Mouse (Mus musculus) forebrain, embryonic 11.5 days (tissue): ENCODE data around the gene Bcas3. TPM values are rescaled to one million over a fixed set of nuclear protein-coding genes. Genes with fewer than 3 reads are reported as not detected.
"Not testable (repeated sequence)": the region's sequence is repeated elsewhere in the genome, so short reads cannot be mapped to it uniquely, and the experiment has no call there.

Source experiments
- ATAC-seq: fragments of 200-750 bp; cut with Nextera tagmentation; replicated peaks from 2 replicates; pipeline ENCODE4 v1.8.0; 2017; ENCODE audit warnings: moderate TSS enrichment; ENCODE audit not compliant: low FRiP score
- DNase-seq: peaks from one replicate; pipeline ENCODE4 v3.0.0-alpha.2; 2017; ENCODE audit warnings: low spot score
- H3K27ac ChIP-seq: fragments of 300-500 bp; sonication (generic); 2 replicates; pipeline ENCODE4 v1.5.1; 2014; ENCODE audit warnings: low read depth, low read length
- H3K27me3 ChIP-seq: fragments of 300-500 bp; sonication (generic); 2 replicates; pipeline ENCODE4 v1.6.1; 2014; ENCODE audit warnings: mild to moderate bottlenecking, low read length, mixed read lengths; ENCODE audit not compliant: control insufficient read depth, insufficient read depth
- H3K36me3 ChIP-seq: fragments of 300-500 bp; sonication (generic); 2 replicates; pipeline ENCODE4 v1.6.1; 2014; ENCODE audit warnings: mild to moderate bottlenecking, low read length, moderate library complexity, mixed read lengths; ENCODE audit not compliant: control insufficient read depth, insufficient read depth
- H3K4me1 ChIP-seq: fragments of 300-500 bp; sonication (generic); replicated peaks from 2 replicates; pipeline ENCODE4 v1.6.1; 2014; ENCODE audit warnings: low read length, mixed read lengths; ENCODE audit not compliant: control insufficient read depth, insufficient read depth
- H3K4me2 ChIP-seq: fragments of 300-500 bp; sonication (generic); 2 replicates; pipeline ENCODE4 v1.6.1; 2014; ENCODE audit warnings: low read depth, mild to moderate bottlenecking, low read length, moderate library complexity, mixed read lengths; ENCODE audit not compliant: severe bottlenecking
- H3K4me3 ChIP-seq: fragments of 300-500 bp; sonication (generic); 2 replicates; pipeline ENCODE4 v1.5.1; 2014; ENCODE audit warnings: low read depth, low read length
- H3K9ac ChIP-seq: fragments of 300-500 bp; sonication (generic); 2 replicates; pipeline ENCODE4 v1.6.1; 2014; ENCODE audit warnings: low read length
- H3K9me3 ChIP-seq: fragments of 300-500 bp; sonication (generic); 2 replicates; pipeline ENCODE4 v1.6.1; 2016; ENCODE audit warnings: low read length, mixed read lengths; ENCODE audit not compliant: control insufficient read depth
- WGBS: fragments of 180-500 bp; shearing (Covaris S2); extraction: QIAGEN DNeasy Blood & Tissue Kit; methylation state at CpG from one replicate; pipeline ENCODE4 v1.1.7; 2014; 5-methylcytosine and 5-hydroxymethylcytosine counted together
- polyA plus RNA-seq: library from polyadenylated mRNA; unstranded; fragments of >200 nt; fragmentation: Nextera tagmentation; extraction: Ambion mirVana; gene quantifications from 2 replicates; pipeline ENCODE4 v1.2.1, GENCODE M21; 2014

The Bcas3 gene
- polyA plus RNA-seq, 1 experiment from 2014 or later: 17.9 TPM

DNA sequence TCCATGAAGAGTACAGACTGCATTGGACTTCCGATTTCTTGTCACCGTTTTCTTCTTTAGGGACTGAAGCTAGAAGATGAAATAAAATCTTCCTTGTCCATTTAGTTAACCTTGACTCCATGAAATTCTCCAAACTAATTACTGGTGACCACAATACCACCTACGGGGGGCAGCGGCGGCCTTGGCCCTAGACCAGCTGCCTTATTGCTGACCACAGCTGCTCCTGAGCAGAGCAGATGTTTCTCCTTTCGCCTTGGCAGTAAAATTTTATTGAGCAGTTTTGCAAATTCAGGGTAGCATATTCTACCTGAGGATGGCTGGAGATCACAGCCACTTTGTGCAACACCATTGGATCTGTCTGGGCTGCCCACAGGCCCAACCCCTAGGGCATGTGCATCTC, 356.2 kb downstream of the Bcas3 start:
- Histone ChIP-seq H3K36me3 (no peaks in the 10 kb centered on the region), H3K4me1 (peaks cover 7% of the 10 kb centered on the region), H3K27me3 (peaks cover 48% of the 10 kb centered on the region), H3K4me3 (no peak overlapping the region), H3K27ac (no peak overlapping the region), H3K9ac (no peak overlapping the region), H3K4me2 (no peak overlapping the region), H3K9me3 (no peaks in the 10 kb centered on the region)
- no peak for ATAC-seq
- no peak for DNase-seq
- WGBS: 87% methylated on average over 6 of the region's 6 CpGs

DNA sequence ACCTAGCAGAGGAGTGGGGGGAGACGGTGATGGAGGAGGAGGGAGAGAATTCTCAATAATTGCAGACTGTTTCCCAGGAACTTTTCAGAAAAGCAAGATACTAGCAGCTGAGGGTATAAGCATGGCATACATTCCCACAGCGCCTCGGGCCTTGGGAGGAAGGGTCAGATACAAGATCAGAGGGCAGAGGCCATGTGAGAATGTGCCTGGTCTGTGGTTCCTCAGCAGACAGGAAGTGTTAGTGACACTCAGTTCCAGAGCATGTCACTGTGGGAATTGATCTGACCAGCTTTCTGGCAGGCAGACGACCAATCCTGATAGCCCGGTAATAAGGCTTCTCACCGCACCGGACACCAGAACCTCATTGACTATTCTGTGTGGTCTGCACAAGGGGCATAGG, 357.2 kb downstream of the Bcas3 start:
- H3K27me3 ChIP-seq: peaks cover 50% of the 10 kb centered on the region
- H3K9ac ChIP-seq: no peak overlapping the region
- no peak overlapping the region for H3K4me3 ChIP-seq
- H3K4me2 ChIP-seq: no peak overlapping the region
- H3K27ac ChIP-seq: no peak overlapping the region
- H3K4me1 ChIP-seq: peaks cover 15% of the 10 kb centered on the region
- ATAC-seq: no peak
- no peaks in the 10 kb centered on the region for H3K9me3 ChIP-seq
- no peak for DNase-seq
- H3K36me3 ChIP-seq: no peaks in the 10 kb centered on the region
- WGBS: 81% methylated on average over 7 of the region's 7 CpGs

DNA sequence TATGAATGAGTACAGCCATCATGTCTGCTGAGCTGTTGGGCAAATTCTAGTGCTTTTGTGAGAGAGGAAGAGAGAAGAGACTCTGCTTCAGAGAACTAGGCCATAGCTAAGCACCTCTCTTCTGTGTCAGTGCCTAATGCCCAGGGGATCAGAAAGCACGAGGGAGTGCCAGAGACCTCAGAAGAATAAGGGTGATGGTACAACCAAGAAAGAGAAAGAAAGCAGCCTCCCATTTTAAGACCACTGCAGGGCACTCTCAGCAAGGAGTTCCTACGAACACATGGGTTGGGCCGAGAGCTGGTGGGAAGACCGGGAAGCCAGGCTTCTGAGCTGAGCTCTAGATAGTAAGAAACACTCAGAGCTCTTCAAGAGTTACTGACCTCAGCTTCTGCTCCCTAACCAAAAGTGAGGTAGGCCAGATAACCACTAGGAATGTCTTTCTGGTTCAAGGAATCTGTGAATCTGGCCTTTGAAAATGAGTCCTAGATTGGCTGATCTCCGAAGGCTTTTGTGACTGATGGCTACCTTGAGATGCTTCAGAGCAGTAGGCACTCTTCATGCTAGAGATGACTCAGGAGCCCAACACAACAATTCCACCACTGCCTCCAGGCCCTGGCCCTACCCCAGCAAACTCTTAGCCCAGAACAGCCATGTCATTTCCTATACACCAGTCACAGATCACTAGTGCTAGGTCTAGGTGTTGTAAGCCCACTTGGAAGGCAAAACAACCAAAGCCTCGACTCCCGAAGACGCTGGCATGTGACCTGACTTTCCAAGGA, 359.2 kb downstream of the Bcas3 start:
- no peak for DNase-seq
- no peak overlapping the region for H3K4me2 ChIP-seq
- no peak overlapping the region for H3K27ac ChIP-seq
- no peak for ATAC-seq
- H3K9me3 ChIP-seq: no peaks in the 10 kb centered on the region
- peaks cover 70% of the 10 kb centered on the region for H3K27me3 ChIP-seq
- 92% methylated on average over 8 of the region's 8 CpGs for WGBS
- no peaks in the 10 kb centered on the region for H3K36me3 ChIP-seq
- H3K4me1 ChIP-seq: peaks cover 15% of the 10 kb centered on the region
- H3K4me3 ChIP-seq: no peak overlapping the region
- no peak overlapping the region for H3K9ac ChIP-seq

DNA sequence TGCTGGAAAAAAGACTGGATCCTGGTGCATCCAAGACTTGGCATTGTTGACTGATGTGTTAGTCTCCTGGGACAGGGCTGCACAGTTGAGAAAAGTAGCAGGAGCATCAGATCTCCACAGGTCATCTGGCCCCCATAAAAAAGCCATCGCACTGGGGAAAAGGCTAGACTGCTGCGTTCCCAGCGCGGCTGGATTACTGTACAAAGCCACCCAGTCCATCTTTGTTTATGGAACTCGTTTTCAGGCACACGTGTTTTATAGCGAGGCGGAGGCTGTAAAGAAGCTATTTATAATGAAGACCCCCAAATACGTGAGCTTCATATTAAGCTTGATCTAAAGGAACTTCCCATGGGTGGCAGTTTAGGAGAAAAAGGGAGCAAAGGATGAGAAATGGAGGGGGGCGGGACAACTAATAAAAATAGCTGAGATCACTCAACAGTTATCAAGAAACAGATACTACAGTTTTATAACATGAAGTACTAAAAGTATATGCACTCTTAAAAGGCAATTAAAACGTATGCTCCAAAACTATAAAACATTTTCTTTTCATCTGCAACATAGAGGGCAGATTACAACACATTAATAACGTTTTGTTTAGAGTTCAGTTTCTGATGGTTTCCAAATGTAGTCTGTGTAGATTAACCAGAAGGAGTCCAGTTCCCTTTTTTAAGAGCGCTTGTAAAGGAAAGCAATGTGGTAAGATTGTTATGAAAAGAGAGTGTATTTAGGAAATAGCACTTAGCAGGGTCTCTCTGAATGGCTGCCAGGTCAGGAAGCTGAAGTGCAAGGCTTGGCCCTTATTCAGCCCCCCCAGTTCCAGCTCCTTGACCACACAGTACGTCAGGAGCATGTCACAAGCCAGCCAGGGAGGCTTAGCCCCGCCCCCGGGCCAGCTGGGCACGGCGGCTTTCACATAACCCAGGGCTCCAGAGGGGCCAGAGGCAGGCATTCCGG, 360.2 kb downstream of the Bcas3 start:
- WGBS: 53% methylated on average over 19 of the region's 19 CpGs
- no peaks in the 10 kb centered on the region for H3K36me3 ChIP-seq
- no peak for ATAC-seq
- no peak overlapping the region for H3K4me2 ChIP-seq
- H3K4me1 ChIP-seq: peaks cover 15% of the 10 kb centered on the region
- H3K27me3 ChIP-seq: peaks cover 79% of the 10 kb centered on the region
- no peak overlapping the region for H3K9ac ChIP-seq
- H3K4me3 ChIP-seq: no peak overlapping the region
- H3K9me3 ChIP-seq: no peaks in the 10 kb centered on the region
- no peak overlapping the region for H3K27ac ChIP-seq
- DNase-seq: peak; percentile 64

DNA sequence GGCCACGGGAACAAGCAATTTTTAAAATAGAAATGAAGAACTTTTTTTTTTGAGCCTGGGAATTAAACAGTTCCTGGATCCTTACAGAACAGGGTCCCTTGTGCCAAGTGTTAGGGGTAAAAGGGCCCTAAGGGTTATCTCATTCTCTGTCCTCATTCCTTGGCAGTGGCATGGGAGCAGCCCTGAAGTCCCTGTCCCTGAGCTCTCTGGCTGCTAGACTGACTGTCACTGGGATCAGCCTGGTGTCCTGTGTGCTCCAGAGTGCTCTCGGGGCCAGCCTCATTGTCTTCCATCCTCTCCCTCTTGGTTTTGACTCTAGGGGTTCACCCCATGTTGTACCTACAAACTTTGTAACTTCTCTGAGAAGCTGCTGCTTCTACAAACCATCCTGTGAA, 360.8 kb downstream of the Bcas3 start:
- Histone ChIP-seq H3K27me3 (peaks cover 85% of the 10 kb centered on the region), H3K4me2 (no peak overlapping the region)

GRCm38 (mm10) chr11:85714312-85714931, 361.5 kb downstream of the Bcas3 start:
- peaks cover 15% of the 10 kb centered on the region for H3K4me1 ChIP-seq
- H3K36me3 ChIP-seq: no peaks in the 10 kb centered on the region
- no peak overlapping the region for H3K4me2 ChIP-seq
- no peak overlapping the region for H3K4me3 ChIP-seq
- ATAC-seq: no peak; the same call in 1 of the 2 replicates
- peaks cover 86% of the 10 kb centered on the region for H3K27me3 ChIP-seq
- DNase-seq: peak; percentile 65
- no peak overlapping the region for H3K9ac ChIP-seq
- WGBS: 3% methylated on average over 7 of the region's 7 CpGs
- no peak overlapping the region for H3K27ac ChIP-seq
- no peaks in the 10 kb centered on the region for H3K9me3 ChIP-seq

More for the DNA sequence above, 360.8 kb downstream of the Bcas3 start:
- no peak for DNase-seq
- Histone ChIP-seq H3K9ac (no peak overlapping the region), H3K4me3 (no peak overlapping the region), H3K27ac (no peak overlapping the region), H3K9me3 (no peaks in the 10 kb centered on the region), H3K4me1 (peaks cover 15% of the 10 kb centered on the region), H3K36me3 (no peaks in the 10 kb centered on the region)
- 2% methylated on average over 2 of the region's 2 CpGs for WGBS
- no peak for ATAC-seq

GRCm38 (mm10) chr11:85716730-85717129, 363.8 kb downstream of the Bcas3 start:
- DNase-seq, H3K4me3 ChIP-seq, ATAC-seq, H3K27ac ChIP-seq, H3K9me3 ChIP-seq, H3K36me3 ChIP-seq, H3K9ac ChIP-seq, H3K4me2 ChIP-seq: not testable (repeated sequence)
- 91% methylated on average over 2 of the region's 2 CpGs for WGBS
- Histone ChIP-seq H3K4me1 (peaks cover 20% of the 10 kb centered on the region), H3K27me3 (peaks cover 81% of the 10 kb centered on the region)

- ATAC-seq (no peak), DNase-seq (no peak)
- Histone ChIP-seq H3K9ac (no peak overlapping the region), H3K4me1 (peaks cover 14% of the 10 kb centered on the region), H3K27me3 (peaks cover 71% of the 10 kb centered on the region), H3K4me3 (no peak overlapping the region), H3K4me2 (no peak overlapping the region), H3K9me3 (no peaks in the 10 kb centered on the region), H3K36me3 (no peaks in the 10 kb centered on the region), H3K27ac (no peak overlapping the region)
- 84% methylated on average over 10 of the region's 10 CpGs for WGBS
Measured at GRCm38 (mm10) chr11:85719091-85719490, 366.1 kb downstream of the Bcas3 start.
